Mouse (Mus musculus) heart, adult 2 months (tissue): ENCODE data around the gene Cmip. TPM values are rescaled to one million over a fixed set of nuclear protein-coding genes. Genes with fewer than 3 reads are reported as not detected.

Experiments used
- DNase-seq, 2 experiments: peaks; one replicate each; pipeline ENCODE4 v3.0.0; 2021
- H3K27ac ChIP-seq: fragments of 200-600 bp; 2 replicates; pipeline ENCODE4 v1.8.1; 2022
- H3K27me3 ChIP-seq: fragments of 200-500 bp; 2 replicates; pipeline ENCODE4 v1.6.1; 2012; ENCODE audit warnings: mild to moderate bottlenecking, low read length, inconsistent platforms, mixed read lengths; ENCODE audit not compliant: control insufficient read depth, insufficient read depth
- H3K36me3 ChIP-seq: fragments of 200-500 bp; 2 replicates; pipeline ENCODE4 v1.6.1; 2012; ENCODE audit warnings: low read length, inconsistent platforms; ENCODE audit not compliant: control insufficient read depth, insufficient read depth
- H3K4me1 ChIP-seq: fragments of 200-500 bp; 2 replicates; pipeline ENCODE4 v1.6.1; 2011; ENCODE audit warnings: low read length; ENCODE audit not compliant: control insufficient read depth, insufficient read depth
- H3K4me3 ChIP-seq: fragments of 200-600 bp; 2 replicates; pipeline ENCODE4 v1.8.1; 2022
- H3K79me2 ChIP-seq: fragments of 200-500 bp; replicated peaks from 2 replicates; pipeline ENCODE4 v1.6.1; 2012; ENCODE audit warnings: mild to moderate bottlenecking, inconsistent platforms, low read length, moderate library complexity, mixed read lengths; ENCODE audit not compliant: control insufficient read depth, insufficient read depth
- H3K9ac ChIP-seq: fragments of 200-500 bp; 2 replicates; pipeline ENCODE4 v1.6.1; 2012; ENCODE audit warnings: low read depth, mild to moderate bottlenecking, control low read depth, inconsistent platforms, low read length, mixed read lengths
- CTCF ChIP-seq: fragments of 200-600 bp; IDR thresholded peaks from 2 replicates; pipeline ENCODE4 v1.8.1; 2022; ENCODE audit warnings: antibody characterized with exemption, mild to moderate bottlenecking, moderate library complexity
- EP300 ChIP-seq: fragments of 200-500 bp; IDR thresholded peaks from 2 replicates; pipeline ENCODE4 v1.6.1; 2011; ENCODE audit warnings: low read depth, low read length, control low read depth; ENCODE audit not compliant: insufficient read depth
- POLR2A ChIP-seq: fragments of 200-500 bp; IDR thresholded peaks from 2 replicates; pipeline ENCODE4 v1.6.1; 2011; ENCODE audit warnings: mild to moderate bottlenecking, low read depth, low read length, control low read depth; ENCODE audit not compliant: insufficient read depth
- WGBS: fragments of 180-500 bp; shearing (Covaris S2); methylation state at CpG from one replicate; pipeline ENCODE4 v1.1.7; 2018; 5-methylcytosine and 5-hydroxymethylcytosine counted together
- intact Hi-C: fragments of 180-260 bp; cut with DNase I; formaldehyde crosslinking; loops from one replicate; pipeline ENCODE4 v1.15.1; 2025
- polyA plus RNA-seq: library from polyadenylated mRNA; depleted of rRNA; stranded (reverse); fragments of >200 nt; gene quantifications from 2 replicates; pipeline ENCODE4 v1.2.3, GENCODE M21; 2012
- total RNA-seq, 2 experiments: library from RNA; stranded (reverse); gene quantifications; 2 replicates each; pipeline ENCODE4 v1.2.3; 2021

The Cmip gene
- total and polyA plus RNA-seq, 3 experiments: 13.6 to 20.8 (median 20.1) TPM

DNA sequence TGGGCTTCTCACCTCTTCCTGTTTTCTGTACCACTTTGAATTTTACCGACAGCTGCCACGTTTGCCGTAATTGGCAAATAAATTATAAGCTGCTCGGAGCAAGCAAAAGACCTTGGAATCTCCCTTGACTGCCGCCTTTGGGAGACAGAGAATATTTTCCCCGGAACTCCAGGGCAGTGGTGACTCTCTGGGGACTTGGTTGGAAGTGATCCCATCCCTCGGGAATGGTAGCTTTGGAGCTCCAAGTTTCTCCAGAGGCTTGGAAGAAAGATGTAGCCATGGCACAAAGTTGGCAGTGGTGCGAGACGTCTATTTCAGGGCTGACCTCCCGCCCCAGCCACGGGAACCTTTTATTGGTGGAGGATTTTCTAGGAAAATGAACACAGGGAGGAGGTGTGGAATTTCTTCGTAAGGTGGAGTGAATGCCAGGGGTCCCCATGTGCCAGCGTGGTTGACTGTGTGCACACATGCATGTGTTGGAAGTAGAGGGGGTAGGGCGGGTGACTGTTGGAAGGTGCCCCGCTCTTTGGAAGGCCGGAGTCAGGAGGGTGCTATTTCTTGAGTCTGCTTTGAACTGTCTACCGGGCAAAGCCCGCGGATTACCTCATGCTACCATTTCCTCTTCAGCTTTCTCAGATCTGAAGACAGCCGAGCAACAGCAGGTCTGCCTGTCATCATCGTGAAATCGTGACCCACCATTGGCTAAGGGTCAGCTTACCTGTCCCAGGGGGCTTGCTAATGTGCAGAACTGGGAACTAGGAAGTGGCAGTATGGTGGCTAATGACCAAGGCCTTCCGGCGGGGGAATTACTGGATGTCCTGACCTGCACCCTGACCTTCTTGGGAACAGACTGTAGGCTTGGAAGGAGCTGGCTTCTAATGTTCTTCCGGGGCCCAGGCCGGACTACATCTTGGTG is 62.3 kb downstream of the Cmip start:
- Histone ChIP-seq H3K79me2 (peaks cover 4% of the 10 kb centered on the region; the same call in 1 of the 2 replicates), H3K4me3 (no peak overlapping the region), H3K27me3 (no peaks in the 10 kb centered on the region), H3K36me3 (no peaks in the 10 kb centered on the region), H3K4me1 (peaks cover 5% of the 10 kb centered on the region), H3K9ac (no peak overlapping the region), H3K27ac (no peak overlapping the region)
- no peak for DNase-seq
- 69% methylated on average over 26 of the region's 26 CpGs for WGBS
- intact Hi-C loops: no loop called here
- no peak for TF ChIP-seq POLR2A
- TF ChIP-seq CTCF: no peak
- TF ChIP-seq EP300: no peak

DNA sequence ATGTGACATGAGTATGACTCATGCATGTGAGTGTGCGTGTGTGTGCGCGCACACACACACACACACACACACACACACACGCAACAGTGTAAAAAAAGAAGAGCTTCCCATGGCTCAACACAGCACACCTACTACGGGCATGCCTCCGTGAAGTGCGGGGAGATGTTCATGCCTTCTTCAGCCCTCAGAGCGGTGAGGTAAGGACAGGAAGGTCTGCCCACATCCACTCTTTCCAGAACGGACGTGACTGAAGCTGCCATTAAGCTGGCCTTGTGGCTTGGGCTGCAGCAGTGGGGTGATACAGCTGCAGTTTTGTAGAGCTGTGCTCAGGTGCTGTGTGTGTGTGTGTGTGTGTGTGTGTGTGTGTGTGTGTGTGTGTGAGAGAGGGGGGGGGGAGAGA is 63.8 kb downstream of the Cmip start:
- no peak overlapping the region for H3K4me3 ChIP-seq
- H3K36me3 ChIP-seq: no peaks in the 10 kb centered on the region
- H3K9ac ChIP-seq: no peak overlapping the region
- H3K79me2 ChIP-seq: no peaks in the 10 kb centered on the region
- 80% methylated on average over 10 of the region's 10 CpGs for WGBS
- H3K27ac ChIP-seq: no peak overlapping the region
- H3K27me3 ChIP-seq: no peaks in the 10 kb centered on the region
- H3K4me1 ChIP-seq: peaks cover 5% of the 10 kb centered on the region
- TF ChIP-seq EP300: no peak
- intact Hi-C loops: no loop called here
- no peak for DNase-seq

DNA sequence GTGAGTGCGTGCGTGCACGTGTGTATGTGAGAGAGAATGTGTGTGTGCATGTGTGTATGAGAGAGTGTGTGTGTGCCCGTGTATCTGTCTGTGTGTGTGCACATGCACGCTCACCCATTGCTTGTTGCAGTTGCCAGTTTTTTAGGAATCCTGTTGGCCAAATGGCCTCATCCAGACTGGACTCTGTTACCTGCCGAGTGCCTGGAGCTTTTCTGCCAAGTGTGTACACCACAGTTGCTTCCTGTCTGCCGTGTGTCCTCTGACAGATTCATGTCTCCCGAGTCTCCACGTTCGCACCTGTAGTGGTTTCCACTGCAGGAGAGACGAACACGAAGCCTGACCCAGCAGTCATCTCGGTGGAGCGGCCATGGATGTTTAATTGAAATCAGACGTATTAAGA is 64.4 kb downstream of the Cmip start:
- H3K79me2 ChIP-seq: no peaks in the 10 kb centered on the region
- peaks cover 5% of the 10 kb centered on the region for H3K4me1 ChIP-seq
- TF ChIP-seq POLR2A: no peak
- no peak for TF ChIP-seq EP300
- no peak for TF ChIP-seq CTCF
- no peak for DNase-seq
- H3K27ac ChIP-seq: no peak overlapping the region
- no peaks in the 10 kb centered on the region for H3K36me3 ChIP-seq
- 85% methylated on average over 15 of the region's 15 CpGs for WGBS
- intact Hi-C loops: no loop called here
- no peak overlapping the region for H3K4me3 ChIP-seq
- no peaks in the 10 kb centered on the region for H3K27me3 ChIP-seq
- H3K9ac ChIP-seq: no peak overlapping the region

- Histone ChIP-seq H3K27me3 (no peaks in the 10 kb centered on the region), H3K27ac (no peak overlapping the region), H3K9ac (no peak overlapping the region), H3K36me3 (no peaks in the 10 kb centered on the region), H3K4me1 (peaks cover 5% of the 10 kb centered on the region), H3K79me2 (no peaks in the 10 kb centered on the region), H3K4me3 (no peak overlapping the region)
- no peak for DNase-seq
- intact Hi-C loops: no loop called here
- no peak for TF ChIP-seq CTCF
- TF ChIP-seq POLR2A: no peak
- no peak for TF ChIP-seq EP300
- 41% methylated on average over 6 of the region's 6 CpGs for WGBS
Measured at GRCm38 (mm10) chr8:117322021-117322420, 65.2 kb downstream of the Cmip start.

GRCm38 (mm10) chr8:117322715-117323310 is 65.9 kb downstream of the Cmip start:
- Histone ChIP-seq H3K27me3 (no peaks in the 10 kb centered on the region), H3K4me3 (no peak overlapping the region), H3K79me2 (no peaks in the 10 kb centered on the region), H3K4me1 (peaks cover 10% of the 10 kb centered on the region), H3K27ac (no peak overlapping the region), H3K9ac (no peak overlapping the region), H3K36me3 (no peaks in the 10 kb centered on the region)
- intact Hi-C loops: no loop called here
- no peak for DNase-seq
- no peak for TF ChIP-seq EP300
- no peak for TF ChIP-seq CTCF
- TF ChIP-seq POLR2A: no peak
- 56% methylated on average over 8 of the region's 8 CpGs for WGBS

GRCm38 (mm10) chr8:117324821-117325220 is 68.0 kb downstream of the Cmip start:
- Histone ChIP-seq H3K4me3 (no peak overlapping the region), H3K4me1 (peaks cover 8% of the 10 kb centered on the region), H3K79me2 (no peaks in the 10 kb centered on the region), H3K27ac (no peak overlapping the region), H3K9ac (no peak overlapping the region), H3K36me3 (no peaks in the 10 kb centered on the region), H3K27me3 (no peaks in the 10 kb centered on the region)
- no peak for DNase-seq
- 94% methylated on average over 9 of the region's 9 CpGs for WGBS
- no peak for TF ChIP-seq EP300
- TF ChIP-seq POLR2A: no peak
- no peak for TF ChIP-seq CTCF
- intact Hi-C loops: no loop called here
